Mouse (Mus musculus) left cerebral cortex, postnatal 36 days (tissue): Measurements from ENCODE around the gene Atxn1. TPM values are rescaled to one million over a fixed set of nuclear protein-coding genes. Genes with fewer than 3 reads are reported as not detected.

ENCODE experiments used
- DNase-seq, 2 experiments: peaks; one replicate each; pipeline ENCODE4 v3.0.0; 2021 to 2022; ENCODE audit warnings: low spot score in 2 of 2, mixed read lengths in 1 of 2
- intact Hi-C: fragments of 180-260 bp; cut with DNase I; formaldehyde crosslinking; loops from one replicate; pipeline ENCODE4 v1.15.1; 2025
- total RNA-seq, 2 experiments: library from RNA; stranded (reverse); gene quantifications; 2 replicates each; pipeline ENCODE4 v1.2.3; 2021

Atxn1 gene
- total RNA-seq, 2 experiments from 2014 or later = 156 to 184 TPM

DNA sequence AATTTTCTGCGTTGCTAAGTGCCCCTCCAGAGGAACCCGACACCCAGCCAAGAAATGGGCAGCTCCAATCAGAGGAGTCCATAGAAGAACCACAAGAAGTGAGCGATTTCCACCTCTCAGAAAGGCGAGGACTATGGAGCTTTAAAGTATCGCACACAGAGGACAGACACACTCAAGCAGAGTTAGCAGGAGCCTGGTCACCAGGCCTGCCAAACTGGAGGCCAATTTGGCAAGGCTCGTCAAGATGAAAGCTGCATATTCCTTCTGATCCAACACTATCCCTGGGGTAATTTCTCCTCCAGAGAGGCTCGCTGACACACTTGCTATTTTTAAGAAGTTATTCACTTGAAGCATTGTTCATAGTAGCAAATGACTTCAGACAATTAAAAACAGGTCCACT, 202.5 kb downstream of the Atxn1 start:
- intact Hi-C loops = loop anchor here (5.0 kb wide), 1 partner anchor 435 kb away; no protein-coding TSS in a partner anchor
- DNase-seq = no peak

DNA sequence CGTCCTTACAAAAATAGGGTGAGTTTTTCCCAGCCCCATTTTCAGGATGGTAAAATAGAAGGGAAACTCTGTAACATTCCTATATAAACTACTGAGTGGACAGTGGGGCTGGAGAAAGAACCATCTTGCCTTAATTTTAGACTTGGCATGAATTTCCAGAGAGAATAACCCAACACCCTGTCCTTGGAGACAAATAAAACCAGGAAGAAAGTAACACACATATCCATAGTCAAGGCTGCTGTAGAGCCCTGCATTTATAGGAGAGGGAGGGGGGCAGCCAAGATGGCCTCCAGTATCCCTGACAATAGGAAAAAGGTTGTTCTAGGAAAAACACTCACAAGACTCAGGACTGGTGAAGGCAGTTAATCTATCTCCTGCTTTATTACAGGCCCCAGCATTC, 210.3 kb downstream of the Atxn1 start:
- intact Hi-C loops = loop anchor here (5.0 kb wide), 1 partner anchor 73 kb away; no protein-coding TSS in a partner anchor
- DNase-seq = no peak

DNA sequence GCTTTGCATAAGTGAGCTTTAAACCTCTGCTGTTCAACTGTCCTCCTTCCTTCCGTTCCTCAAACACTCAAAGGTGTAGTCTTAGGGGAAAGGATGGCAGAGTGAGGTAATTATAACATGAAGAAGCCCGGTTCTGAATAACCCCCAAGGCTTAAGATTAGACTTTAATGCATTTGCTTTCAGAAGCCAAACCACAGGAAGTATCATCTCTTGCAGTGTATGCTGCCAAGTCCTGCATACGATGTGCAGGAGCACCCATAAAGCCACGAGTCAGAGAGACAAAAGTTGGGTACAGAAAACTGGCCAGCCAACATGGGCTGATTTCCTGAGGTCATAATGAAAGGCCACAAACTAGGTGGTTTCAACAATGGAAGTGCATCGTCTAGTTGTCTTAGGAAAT, 212.3 kb downstream of the Atxn1 start:
- DNase-seq = no peak
- intact Hi-C loops = loop anchor here (5.0 kb wide), 1 partner anchor 75 kb away; no protein-coding TSS in a partner anchor

DNA sequence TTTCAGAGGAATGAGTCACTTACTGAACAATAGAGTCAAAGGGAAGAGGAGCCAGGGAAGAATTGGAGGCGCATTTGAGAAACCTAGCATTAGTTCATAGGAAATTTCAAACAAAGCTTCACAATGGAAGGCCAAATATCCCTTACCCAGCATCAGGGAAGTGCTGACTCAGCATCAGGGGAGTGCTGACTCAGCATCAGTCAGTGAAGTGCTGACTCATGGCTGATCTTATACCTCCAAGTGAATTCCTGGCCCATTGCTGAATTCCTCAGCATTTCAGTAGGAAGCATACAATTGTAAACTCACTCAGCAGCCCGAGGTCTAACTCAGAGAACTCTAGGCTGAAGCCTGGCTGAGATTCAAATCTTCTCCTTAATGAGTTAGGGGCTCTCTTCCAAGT, 213.6 kb downstream of the Atxn1 start:
- intact Hi-C loops = loop anchor here (5.0 kb wide), 1 partner anchor 76 kb away; no protein-coding TSS in a partner anchor
- no peak for DNase-seq

DNA sequence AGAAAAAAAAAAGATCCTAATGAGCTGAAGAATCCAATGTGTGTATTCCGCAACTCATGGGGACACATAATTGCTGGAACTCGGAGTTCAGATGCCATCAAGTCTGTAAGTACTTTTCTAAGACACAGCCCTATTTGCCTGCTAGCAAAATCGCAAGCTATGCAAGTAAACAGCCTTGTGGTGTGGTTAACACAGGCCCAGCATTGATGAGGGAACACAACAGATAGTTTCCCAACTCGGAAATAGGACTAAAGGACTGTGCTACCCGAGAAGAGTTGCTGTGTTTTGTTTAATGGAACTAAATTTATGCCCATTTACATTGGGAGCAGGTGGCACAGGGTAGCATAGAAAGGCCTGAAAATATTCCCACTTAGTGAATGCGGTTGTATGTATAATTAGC, 214.2 kb downstream of the Atxn1 start:
- DNase-seq = no peak
- intact Hi-C loops = loop anchor here (5.0 kb wide), 1 partner anchor 77 kb away; no protein-coding TSS in a partner anchor

DNA sequence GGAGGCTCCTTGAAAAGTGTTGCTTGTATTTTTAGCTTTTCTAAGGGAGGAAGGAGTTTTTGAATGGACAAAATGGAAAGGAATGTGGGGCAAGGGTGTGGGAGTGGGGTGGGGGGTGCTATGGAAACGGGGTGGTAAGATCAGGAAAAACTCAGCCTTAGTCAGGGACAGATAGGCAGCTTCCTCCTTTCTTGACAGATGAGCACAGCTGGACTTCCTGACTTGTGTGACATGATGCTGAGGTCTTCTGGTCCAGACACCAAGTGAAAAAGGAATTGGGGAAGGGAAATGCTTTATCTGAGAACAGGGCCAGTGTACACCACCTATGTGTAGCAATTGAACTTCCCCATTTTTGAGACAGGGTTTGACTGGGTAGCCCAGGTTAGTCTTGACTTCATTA, 214.9 kb downstream of the Atxn1 start:
- no peak for DNase-seq
- intact Hi-C loops = loop anchor here (5.0 kb wide), 2 partner anchors 57 to 77 kb away; no protein-coding TSS in a partner anchor

DNA sequence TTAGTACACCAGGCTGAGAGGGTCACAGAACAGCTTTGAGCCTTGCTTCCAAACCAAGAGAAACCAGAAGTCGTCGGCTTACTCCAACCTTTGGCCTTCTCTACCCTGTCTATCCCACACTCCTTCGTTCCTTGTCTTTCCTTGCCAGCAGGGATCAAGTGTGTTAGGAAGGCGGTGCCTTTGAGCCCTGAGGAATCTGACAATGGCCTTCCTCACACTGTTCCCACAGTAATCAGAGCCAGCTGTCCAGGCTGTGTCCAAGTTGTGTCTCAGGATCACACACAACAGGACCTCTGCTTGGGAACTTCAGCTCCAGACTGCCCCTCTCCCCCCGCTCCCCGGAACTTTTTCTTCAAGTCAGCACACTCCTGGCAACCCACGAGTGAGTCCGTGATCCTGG, 215.6 kb downstream of the Atxn1 start:
- intact Hi-C loops = loop anchor here (5.0 kb wide), 1 partner anchor 58 kb away; no protein-coding TSS in a partner anchor
- DNase-seq = no peak

DNA sequence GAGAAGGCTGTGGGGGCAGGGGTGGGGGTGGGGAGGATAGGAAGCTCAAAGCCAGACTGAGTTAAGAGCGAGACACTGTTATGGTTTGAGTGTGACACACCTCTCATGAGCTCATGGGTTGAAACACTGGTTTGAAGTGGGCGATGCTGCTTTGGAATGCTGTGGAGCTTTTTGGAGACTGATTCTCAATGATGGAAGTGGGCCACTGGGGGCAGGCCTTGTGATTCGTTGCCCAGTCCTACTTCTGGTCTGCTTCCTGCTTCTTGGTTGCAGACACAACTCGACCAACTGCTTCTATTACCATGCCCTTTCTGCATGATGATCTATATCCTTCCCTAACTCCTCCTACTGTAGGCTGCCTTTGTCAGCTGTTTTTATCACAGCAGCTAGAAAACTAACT, 216.1 kb downstream of the Atxn1 start:
- DNase-seq = no peak
- intact Hi-C loops = loop anchor here (5.0 kb wide), 1 partner anchor 59 kb away; no protein-coding TSS in a partner anchor

DNA sequence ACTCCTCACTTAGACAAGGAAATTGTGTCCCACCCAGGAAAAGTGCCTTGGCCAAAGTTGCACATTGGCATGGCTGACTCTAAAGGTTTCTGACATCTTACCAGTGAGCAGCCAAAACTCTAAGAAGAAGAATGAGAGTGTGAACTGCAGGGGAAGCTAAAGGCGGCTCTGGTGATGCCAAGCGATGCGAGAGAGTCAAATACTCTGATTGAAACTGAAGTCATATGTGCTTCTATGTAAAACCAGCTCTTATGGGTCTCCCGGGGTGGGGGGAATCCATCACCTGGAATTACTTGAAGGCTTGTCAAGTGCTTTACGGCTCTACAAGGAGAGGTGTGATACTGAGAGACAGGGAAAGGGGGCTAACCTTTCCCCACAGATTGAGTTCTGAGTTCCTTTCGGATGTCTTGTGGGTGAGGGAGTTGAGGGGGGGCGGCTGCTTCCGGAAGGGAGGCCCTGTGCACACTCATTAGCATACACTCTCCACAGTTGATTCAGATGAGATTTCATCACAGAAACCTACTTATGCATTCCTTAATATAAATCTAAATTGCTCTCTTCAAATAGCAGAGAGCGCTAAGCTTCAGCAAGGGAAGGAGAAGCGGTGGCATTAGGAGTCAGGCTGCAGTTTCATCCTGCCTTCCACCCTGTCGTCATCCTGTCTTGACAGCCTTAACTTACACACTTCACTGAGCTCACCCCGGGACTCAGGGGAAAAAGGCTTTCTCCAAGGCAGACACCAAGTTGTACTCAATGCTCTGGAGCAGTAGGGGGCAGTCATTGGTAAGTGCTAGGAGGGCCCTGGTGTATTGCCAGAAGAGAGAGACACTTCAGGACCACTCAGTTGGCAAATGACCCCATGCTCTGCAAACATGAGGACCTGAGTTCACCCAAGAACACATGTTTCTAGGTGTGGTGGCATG, 218.7 kb downstream of the Atxn1 start:
- DNase-seq = peak in 1 of 2 experiments; percentile 32
- intact Hi-C loops = loop anchor here (5.0 kb wide), 1 partner anchor 61 kb away; no protein-coding TSS in a partner anchor

DNA sequence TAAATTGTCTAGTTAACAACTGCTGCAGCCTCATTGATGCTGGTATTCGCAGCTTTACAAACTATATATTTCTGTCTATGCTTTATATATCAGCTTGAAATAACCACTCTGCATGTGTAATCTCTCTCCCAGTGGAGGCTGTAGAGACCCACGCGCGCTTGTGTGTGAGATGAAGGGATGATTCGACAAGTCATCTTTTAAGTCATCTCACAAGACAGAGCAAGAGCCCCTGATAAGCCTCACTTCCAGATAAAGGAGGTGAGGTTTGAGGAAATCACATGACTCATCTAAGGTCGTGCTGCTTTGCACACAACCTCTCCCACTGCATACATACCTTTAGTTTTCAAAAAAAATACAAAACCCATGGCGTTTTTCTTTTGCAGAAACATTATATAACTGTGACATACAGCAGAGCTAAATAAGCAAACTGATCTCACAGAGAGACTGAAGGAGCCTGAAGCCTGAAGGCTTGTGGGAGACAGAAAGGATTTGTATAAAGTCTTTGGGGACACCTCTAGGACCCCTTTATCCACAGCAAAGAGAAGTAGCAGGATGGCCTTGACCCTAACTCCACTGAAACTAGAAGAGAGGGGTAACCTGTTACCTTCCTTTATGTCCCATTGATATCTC, 219.9 kb downstream of the Atxn1 start:
- intact Hi-C loops = loop anchor here (5.0 kb wide), 1 partner anchor 62 kb away; no protein-coding TSS in a partner anchor
- DNase-seq = peak; percentile 65 to 69

DNA sequence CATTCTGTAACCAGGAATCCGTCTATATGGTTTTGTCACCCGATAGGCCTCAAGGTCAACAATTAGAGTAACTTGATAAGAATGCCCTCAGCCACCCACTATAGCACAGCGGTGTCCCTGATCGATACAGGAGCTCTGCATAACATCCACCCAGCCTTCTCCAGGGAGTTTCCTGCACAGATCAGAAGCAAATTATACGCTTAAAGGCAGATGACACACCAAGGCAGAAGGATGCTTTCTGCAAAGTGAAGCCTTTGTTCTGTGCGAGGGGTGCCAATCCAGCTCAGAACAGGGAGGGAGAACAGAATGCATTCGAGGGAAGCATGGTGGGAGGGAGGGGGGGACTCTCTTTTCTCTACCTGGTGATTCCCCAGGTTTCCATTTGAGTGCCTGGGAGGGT, 221.0 kb downstream of the Atxn1 start:
- intact Hi-C loops = no loop called here
- no peak for DNase-seq

DNA sequence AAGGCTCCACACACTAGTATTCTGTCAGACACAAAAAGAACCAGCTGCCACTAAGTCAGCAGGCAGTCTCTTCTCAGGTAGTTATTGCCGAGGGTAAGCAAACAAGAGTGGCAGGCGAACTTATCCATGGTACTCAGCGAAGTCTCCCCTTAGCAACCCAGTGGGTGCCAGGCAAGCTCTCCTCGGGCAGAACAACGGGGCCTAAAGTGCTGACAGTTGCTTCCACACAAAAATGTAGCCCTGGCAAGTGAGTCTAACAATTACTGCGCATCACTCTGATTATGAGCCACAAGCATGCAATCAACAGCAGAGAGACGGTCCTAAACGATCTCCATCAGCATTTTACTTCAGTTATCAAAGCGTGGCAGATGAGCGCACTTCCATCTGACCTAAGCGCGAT, 224.4 kb downstream of the Atxn1 start:
- no peak for DNase-seq
- intact Hi-C loops = no loop called here

DNA sequence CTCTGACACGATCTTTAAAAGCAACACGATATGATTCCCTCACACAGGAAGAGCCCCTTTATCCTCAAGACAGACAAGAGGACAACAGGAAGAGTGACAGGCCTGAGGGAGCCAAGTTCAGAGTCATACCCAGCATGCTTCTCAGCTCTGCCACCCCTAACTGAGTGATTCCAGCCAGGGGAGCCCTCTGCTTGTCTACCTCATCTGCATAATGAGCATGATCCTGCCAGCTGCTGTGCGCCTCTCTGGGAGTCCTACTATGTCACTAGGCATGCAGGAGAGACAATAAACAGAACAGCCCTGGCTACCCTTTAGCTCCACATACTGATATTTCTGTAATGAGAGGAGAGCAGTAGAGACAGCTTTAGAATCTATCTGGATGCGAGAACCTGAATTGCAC, 228.6 kb downstream of the Atxn1 start:
- intact Hi-C loops = no loop called here
- DNase-seq = no peak

DNA sequence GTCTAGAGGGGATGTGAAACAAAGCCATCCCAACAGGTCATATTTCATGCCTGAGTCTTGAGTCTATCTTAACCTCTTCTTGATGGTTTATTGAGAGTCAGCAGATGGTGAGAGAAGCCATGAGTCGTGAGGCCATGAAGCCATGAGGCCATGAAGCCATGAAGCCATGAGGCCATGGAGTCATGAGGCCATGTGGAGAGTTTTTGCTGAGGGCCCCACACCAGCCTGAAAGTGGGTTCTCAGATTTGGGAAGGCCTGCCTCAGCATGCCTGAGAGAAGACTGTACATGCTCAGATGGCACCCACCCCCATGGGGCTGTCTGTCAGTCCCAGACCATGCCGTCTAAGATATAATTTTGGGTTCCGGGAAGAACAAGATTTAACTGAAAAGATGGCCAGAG, 229.0 kb downstream of the Atxn1 start:
- DNase-seq = no peak
- intact Hi-C loops = no loop called here

DNA sequence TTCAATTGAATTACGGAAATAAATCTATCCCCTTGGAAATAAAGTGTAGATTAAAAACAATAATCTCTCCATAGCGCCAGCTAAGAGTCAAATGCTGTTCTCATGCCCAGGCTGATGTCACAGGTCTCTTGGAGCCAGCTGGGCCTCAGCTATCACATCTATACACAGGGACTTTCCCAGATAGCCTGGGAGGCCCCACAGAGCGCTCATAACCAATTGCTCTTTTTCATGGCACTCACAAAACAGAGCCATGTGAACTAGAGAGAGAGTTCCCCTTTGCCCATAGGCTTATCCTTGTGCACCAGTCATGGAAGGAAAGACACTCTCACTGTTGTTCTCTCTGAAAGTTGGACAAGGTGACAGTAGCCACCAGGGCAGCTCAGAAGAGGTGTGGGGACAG, 230.3 kb downstream of the Atxn1 start:
- intact Hi-C loops = no loop called here
- no peak for DNase-seq

DNA sequence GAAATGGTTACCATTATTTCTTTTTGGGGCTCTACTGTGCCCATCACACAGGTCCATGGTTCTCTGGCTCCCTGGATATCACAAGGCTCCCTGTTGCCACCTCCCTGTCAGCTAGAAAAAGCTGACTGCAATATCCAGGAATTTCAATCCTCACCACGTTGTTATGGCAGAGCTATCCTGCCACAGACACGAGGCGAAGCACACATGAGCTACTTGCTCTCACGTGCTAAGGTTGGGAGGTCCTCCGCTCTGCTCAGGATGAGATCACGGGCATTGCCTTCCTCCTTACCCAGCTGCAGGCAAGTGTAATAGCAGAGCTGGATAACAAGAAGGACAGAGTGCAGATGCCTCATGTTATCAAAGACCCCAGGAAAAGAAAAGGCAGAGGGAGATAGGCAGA, 232.2 kb downstream of the Atxn1 start:
- intact Hi-C loops = no loop called here

DNA sequence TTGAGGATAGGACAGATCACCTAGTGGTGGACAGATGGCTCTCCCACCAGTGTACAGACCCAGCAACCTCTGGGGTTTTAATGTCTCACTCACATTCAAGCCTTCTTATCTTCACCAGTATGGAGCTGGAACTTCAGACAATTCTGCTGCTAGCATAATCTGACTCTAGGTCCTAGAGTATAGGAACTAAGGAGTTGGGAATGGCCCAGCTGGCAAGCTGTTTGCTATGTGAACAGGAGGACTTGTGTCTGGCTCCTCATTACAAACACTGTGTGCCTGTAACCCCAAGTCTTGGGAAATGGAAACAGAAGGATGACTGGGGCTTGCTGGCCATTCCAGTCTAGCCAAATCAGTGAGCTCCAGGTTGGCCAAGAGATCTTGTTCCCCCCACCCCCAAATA, 237.9 kb downstream of the Atxn1 start:
- no peak for DNase-seq

More for the DNA sequence above, 232.2 kb downstream of the Atxn1 start:
- DNase-seq = no peak

DNA sequence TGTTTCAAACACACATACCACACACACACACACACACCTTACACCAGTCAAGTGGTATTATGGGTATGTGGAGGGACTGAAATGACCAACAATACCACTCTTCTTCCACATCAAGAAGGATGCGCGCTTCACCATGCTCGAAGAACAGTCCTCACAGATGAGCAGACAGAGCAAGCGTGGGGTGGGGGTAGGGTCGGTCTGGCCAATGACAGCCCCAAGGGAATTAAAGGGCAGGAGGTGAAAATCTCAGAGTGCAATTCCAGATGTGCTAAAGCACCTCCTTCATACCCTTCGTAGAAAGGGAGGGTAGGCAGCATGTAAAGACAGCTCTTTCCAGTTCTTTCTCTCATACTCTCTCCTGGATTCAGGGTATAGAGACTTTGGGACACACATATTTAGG, 238.6 kb downstream of the Atxn1 start:
- intact Hi-C loops = no loop called here

More for the DNA sequence above, 237.9 kb downstream of the Atxn1 start:
- intact Hi-C loops = no loop called here

DNA sequence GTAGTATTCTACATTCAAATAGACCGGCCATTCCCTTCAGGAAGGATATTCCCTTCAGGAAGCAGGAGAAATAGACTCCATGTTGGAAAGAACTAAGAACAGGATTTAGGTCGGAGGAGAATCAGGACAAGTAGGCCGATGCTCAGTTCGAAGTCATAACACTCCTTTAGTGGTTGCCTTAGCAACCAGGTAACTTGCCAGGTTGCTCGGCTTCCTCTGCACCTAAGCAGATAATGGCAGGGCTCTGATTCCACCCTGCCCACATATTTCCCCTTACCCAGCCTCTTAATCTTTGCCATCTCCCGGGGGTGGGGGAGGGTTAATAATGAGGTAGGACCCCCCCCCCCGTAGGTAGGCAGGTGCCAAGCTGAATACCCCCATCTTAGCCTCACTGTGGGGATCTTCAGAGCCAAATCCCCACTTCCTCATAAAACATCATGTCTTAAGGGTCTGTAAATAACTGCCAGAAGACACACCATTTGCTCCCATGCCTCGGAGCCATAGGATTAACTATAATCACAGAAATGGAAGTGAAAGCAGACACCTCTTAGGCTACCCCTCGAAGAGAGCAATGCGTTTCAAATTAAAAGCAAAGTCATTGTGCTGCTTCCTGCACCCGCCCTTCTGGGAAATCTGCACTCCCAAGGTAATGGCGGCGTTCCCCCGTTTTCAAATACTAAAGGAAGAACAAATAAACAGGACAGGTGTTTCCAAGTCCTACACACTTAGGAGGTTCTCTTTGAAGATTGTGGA, 240.1 kb downstream of the Atxn1 start:
- intact Hi-C loops = no loop called here
- DNase-seq = no peak

More for the DNA sequence above, 238.6 kb downstream of the Atxn1 start:
- DNase-seq = no peak

DNA sequence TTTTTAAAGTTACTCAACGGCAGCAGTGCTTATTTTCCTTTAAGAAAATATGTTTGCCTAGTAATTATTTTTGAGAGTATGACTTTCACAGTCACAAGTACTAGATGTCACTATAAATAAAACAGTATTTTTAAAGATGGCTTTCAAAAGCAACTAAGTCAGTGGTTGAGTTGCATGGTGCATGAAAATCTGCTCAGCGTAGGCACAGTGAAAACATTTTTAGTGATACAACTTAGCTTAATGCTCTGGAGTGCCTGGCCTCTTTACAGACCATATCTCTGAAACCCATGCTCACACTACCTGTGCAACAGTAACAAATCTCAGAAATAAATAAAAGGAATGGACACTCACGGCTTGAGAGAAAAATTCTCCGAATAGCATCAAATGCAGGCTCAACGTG, 241.9 kb downstream of the Atxn1 start:
- intact Hi-C loops = no loop called here
- DNase-seq = no peak
